Mouse (Mus musculus) midbrain, embryonic 16.5 days (tissue): ENCODE measurements around the gene Stap2. TPM values are rescaled to one million over a fixed set of nuclear protein-coding genes. Genes with fewer than 3 reads are reported as not detected.
A peak's percentile ranks its signal among the peaks of the same experiment; 100 is the strongest.

Source experiments
- ATAC-seq: fragments of 200-750 bp; cut with Nextera tagmentation; 2 replicates; pipeline ENCODE4 v1.8.0; 2017; ENCODE audit warnings: moderate TSS enrichment
- H3K27ac ChIP-seq: fragments of 300-500 bp; sonication (generic); 2 replicates; pipeline ENCODE4 v1.5.1; 2014; ENCODE audit warnings: mild to moderate bottlenecking, low read length, mixed read lengths
- H3K27me3 ChIP-seq: fragments of 300-500 bp; sonication (generic); 2 replicates; pipeline ENCODE4 v1.6.1; 2014; ENCODE audit warnings: low read depth, low read length, mixed read lengths; ENCODE audit not compliant: control insufficient read depth, insufficient read depth
- H3K36me3 ChIP-seq: fragments of 300-500 bp; sonication (generic); 2 replicates; pipeline ENCODE4 v1.6.1; 2014; ENCODE audit warnings: mild to moderate bottlenecking, low read length, moderate library complexity, mixed read lengths; ENCODE audit not compliant: control insufficient read depth, insufficient read depth
- H3K4me1 ChIP-seq: fragments of 300-500 bp; sonication (generic); 2 replicates; pipeline ENCODE4 v1.6.1; 2014; ENCODE audit warnings: mild to moderate bottlenecking, low read length, mixed read lengths; ENCODE audit not compliant: control insufficient read depth, insufficient read depth
- H3K4me2 ChIP-seq: fragments of 300-500 bp; sonication (generic); 2 replicates; pipeline ENCODE4 v1.6.1; 2014; ENCODE audit warnings: mild to moderate bottlenecking, low read length, mixed read lengths
- H3K4me3 ChIP-seq: fragments of 300-500 bp; sonication (generic); 2 replicates; pipeline ENCODE4 v1.5.1; 2014; ENCODE audit warnings: low read depth, mild to moderate bottlenecking, low read length, moderate library complexity, mixed read lengths
- H3K9ac ChIP-seq: fragments of 300-500 bp; sonication (generic); 2 replicates; pipeline ENCODE4 v1.6.1; 2014; ENCODE audit warnings: low read depth, low read length, mixed read lengths
- H3K9me3 ChIP-seq: fragments of 300-500 bp; sonication (generic); replicated peaks from 2 replicates; pipeline ENCODE4 v1.6.1; 2014; ENCODE audit warnings: mild to moderate bottlenecking, low read length, mixed read lengths; ENCODE audit not compliant: control insufficient read depth, poor library complexity, severe bottlenecking
- WGBS: fragments of 180-500 bp; shearing (Covaris S2); extraction: QIAGEN DNeasy Blood & Tissue Kit; methylation state at CpG from one replicate; pipeline ENCODE4 v1.1.7; 2014; 5-methylcytosine and 5-hydroxymethylcytosine counted together
- polyA plus RNA-seq: library from polyadenylated mRNA; unstranded; fragments of >200 nt; fragmentation: Nextera tagmentation; extraction: Ambion mirVana; gene quantifications from 2 replicates; pipeline ENCODE4 v1.2.1, GENCODE M21; 2015

The Stap2 gene
- polyA plus RNA-seq, 1 experiment from 2014 or later: 7.6 TPM

DNA sequence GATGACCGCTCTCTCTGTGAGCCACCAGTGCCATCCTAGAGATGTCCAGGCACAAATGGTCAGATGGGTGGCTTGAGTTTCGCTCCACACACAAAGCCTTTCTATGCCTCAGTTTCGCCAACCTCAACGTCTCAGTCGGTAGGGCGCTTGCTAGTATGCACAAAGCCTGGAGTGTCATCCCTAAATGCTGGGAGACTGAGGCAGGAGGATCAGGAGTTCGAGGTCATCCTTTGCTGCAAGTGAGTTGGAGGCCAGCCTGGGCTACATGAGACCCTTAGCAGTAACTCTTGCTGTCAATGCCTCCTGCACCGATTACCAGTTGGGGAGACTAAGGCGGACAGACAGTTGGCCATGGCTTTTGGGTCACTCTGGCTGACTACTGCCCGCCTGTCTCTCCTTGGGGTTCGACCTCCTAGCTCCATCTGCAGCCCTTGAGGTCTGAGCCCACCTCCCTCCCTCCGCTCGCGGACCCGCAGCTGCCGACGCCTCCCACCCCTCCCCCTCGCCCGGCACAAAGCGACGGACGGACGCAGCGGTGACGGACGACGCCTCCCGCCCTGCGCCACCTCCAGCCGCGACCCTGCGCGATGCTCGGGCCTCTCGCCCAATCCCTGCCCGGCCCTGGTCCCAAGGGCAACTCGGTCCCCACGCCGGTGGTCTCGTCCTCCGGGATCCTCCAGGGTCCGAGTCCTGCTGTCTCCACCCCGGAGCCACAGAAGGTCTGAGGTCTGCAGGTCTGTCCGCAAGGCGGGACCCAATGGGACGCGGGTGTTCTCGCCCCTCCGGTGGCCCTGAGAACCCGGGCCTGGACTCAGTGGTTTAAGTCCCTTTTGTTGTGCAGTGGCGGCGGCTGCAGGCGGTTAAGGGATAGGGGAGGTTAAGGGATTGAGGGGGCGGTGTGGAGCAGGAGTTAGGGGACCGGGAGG, 35.2 kb downstream of the Stap2 start, which contains the start of gene Shd:
Gene Shd (plus strand): TSS at position 502 of the 926 bp plus-strand sequence.
- Histone ChIP-seq H3K9me3 (no peaks in the 10 kb centered on the region), H3K4me1 (peaks cover 36% of the 10 kb centered on the region)
- ATAC-seq: peak; percentile 50

DNA sequence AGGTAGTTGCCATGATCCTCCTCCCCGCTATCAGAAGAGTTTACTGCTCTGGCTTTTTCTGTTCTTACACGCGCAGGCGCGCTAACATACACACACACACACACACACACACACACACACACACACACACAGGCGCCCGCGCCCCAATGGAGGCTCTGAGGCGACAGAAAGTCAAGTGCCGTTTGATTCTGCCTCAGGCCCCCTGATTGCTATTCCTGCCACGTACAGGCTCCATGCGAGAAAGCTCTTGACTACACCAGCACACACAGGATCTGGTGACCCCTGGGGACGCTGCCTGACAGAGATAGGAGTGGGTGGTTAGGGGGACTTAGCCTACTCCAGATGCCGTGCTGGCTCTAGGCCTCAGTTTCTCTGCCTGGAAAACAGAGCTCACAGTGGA, 35.8 kb downstream of the Stap2 start:
- H3K4me1 ChIP-seq: peaks cover 36% of the 10 kb centered on the region
- 8% methylated on average over 14 of the region's 14 CpGs for WGBS

More for the DNA sequence above, 35.2 kb downstream of the Stap2 start, which contains the start of gene Shd:
- H3K27ac ChIP-seq: peak within 1 kb of the TSS; percentile 87
- peak within 1 kb of the TSS; percentile 94 for H3K9ac ChIP-seq
- H3K4me3 ChIP-seq: peak within 1 kb of the TSS; percentile 77
- peak within 1 kb of the TSS; percentile 97 for H3K4me2 ChIP-seq
- no peaks in the 10 kb centered on the region for H3K27me3 ChIP-seq
- peaks cover 15% of the 10 kb centered on the region for H3K36me3 ChIP-seq
- WGBS: 7% methylated on average over 42 of the region's 55 CpGs

DNA sequence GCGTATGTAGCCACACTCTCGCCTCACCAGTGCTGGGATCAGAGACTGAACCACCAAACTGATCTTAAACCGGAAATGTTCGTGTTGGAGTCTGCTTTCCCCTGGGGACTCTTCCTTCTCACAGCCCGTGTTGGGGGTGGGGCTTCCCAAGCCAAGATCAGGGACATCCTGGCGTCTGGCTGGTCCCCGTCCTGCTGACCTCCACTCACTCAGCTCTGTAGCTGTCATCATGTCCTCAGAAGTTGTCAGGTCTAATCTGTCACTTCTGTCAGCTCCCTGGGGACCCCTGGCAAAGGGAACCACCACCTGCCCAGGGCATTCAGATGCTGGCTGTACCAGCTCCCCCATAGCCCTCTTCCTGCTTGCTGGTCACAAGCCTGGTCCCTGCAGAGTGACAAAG, 37.2 kb downstream of the Stap2 start:
- H3K9me3 ChIP-seq: no peaks in the 10 kb centered on the region
- H3K4me3 ChIP-seq: no peak overlapping the region
- H3K27me3 ChIP-seq: no peaks in the 10 kb centered on the region
- 58% methylated on average over 7 of the region's 7 CpGs for WGBS
- H3K27ac ChIP-seq: peak overlapping the region; percentile 87; the same call in 1 of the 2 replicates
- ATAC-seq: no peak
- no peak overlapping the region for H3K9ac ChIP-seq
- peaks cover 36% of the 10 kb centered on the region for H3K4me1 ChIP-seq
- peaks cover 9% of the 10 kb centered on the region; the same call in 1 of the 2 replicates for H3K36me3 ChIP-seq
- no peak overlapping the region for H3K4me2 ChIP-seq

More for the DNA sequence above, 35.8 kb downstream of the Stap2 start:
- Histone ChIP-seq H3K27ac (peak overlapping the region; percentile 87), H3K36me3 (peaks cover 17% of the 10 kb centered on the region), H3K9me3 (no peaks in the 10 kb centered on the region), H3K27me3 (no peaks in the 10 kb centered on the region), H3K9ac (peak overlapping the region; percentile 94), H3K4me3 (peak overlapping the region; percentile 77), H3K4me2 (peak overlapping the region; percentile 97)
- peak; percentile 75 for ATAC-seq

DNA sequence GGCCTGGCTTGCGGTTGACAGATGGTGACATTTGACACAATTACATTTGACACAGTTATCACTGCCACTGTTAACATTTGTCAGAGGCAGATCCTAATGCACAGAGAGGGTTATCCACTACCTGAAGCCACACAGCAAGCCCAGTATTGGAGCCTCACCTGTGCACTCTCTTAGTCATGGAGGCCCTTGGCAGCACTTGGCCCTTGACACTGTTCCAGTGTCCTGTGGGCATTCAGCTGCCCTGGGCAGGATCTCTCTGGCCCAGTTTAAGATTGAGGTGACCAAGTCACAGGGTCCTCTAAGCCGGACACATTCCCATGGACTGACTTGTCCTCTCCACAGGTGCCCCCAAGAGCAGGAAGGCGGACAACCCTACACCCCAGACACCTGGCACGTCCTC, 38.2 kb downstream of the Stap2 start:
- WGBS: 97% methylated on average over 4 of the region's 4 CpGs
- Histone ChIP-seq H3K9ac (no peak overlapping the region), H3K4me2 (no peak overlapping the region), H3K36me3 (peaks cover 7% of the 10 kb centered on the region; the same call in 1 of the 2 replicates), H3K27ac (no peak overlapping the region), H3K4me1 (peaks cover 31% of the 10 kb centered on the region), H3K4me3 (no peak overlapping the region), H3K27me3 (no peaks in the 10 kb centered on the region), H3K9me3 (no peaks in the 10 kb centered on the region)
- ATAC-seq: no peak

DNA sequence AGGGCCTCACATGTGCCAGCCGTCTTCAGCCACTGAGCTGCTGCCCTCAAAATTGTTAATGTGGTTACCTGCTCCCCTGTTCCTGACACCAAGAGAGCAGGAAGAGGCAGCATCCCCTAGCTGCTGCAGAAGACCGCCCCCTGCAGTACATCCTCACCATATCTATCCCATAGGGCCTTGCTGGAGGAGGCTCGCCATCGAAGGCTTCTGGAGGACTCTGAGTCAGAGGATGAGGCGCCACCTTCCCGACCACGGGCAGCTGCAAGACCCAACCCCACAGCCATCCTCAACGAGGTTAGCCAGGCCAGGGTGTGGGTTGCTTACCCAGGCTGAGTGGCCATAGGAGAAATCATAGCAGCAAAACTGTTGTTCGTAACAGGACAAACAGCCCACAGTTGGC, 40.4 kb downstream of the Stap2 start:
- H3K9me3 ChIP-seq: no peaks in the 10 kb centered on the region
- no peak overlapping the region for H3K27ac ChIP-seq
- no peak for ATAC-seq
- 83% methylated on average over 9 of the region's 9 CpGs for WGBS
- H3K4me2 ChIP-seq: no peak overlapping the region
- peaks cover 16% of the 10 kb centered on the region for H3K4me1 ChIP-seq
- H3K9ac ChIP-seq: no peak overlapping the region
- H3K27me3 ChIP-seq: no peaks in the 10 kb centered on the region
- no peak overlapping the region for H3K4me3 ChIP-seq
- peaks cover 10% of the 10 kb centered on the region; the same call in 1 of the 2 replicates for H3K36me3 ChIP-seq

DNA sequence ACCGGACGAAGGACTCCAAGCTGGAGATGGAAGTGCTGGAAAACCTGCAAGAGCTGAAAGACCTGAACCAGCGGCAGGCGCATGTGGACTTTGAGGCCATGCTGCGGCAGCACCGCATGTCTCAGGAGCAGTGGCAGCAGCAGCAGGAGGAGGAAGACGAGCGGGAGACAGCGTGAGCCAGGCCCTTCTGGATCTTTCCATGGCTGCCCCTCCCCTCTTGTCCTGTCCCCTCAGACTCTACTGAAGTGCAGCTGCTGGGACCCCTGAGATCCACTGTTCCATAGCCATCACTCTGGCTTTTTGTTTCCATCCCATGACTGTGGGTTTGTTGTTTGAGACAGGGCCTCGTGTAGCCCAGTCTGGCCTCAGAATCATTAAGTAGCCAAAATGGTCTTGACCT, 40.9 kb downstream of the Stap2 start:
- Histone ChIP-seq H3K9ac (no peak overlapping the region), H3K27me3 (no peaks in the 10 kb centered on the region), H3K9me3 (no peaks in the 10 kb centered on the region), H3K27ac (no peak overlapping the region), H3K4me3 (no peak overlapping the region), H3K4me2 (no peak overlapping the region), H3K4me1 (peaks cover 14% of the 10 kb centered on the region), H3K36me3 (peaks cover 10% of the 10 kb centered on the region; the same call in 1 of the 2 replicates)
- no peak for ATAC-seq
- WGBS: 93% methylated on average over 10 of the region's 10 CpGs

DNA sequence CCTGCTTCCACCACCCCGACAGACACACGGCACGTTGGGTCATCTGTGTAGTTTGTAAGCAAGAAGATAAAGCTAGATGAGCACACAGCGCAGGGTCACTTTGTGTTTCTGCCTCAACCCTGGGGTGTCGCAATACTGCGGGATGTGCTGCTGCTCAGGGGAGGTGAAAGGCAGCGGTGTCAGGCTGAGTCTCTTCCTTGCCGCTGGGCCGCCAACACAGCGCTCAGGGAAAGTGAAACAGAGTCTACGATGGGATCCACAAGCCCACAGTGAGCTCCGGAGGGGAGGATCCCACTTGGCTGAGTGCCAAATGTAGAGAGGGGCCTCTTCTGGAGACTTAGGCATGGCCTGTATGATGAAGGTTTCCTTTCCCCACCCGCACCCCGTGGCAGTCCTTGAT, 42.2 kb downstream of the Stap2 start:
- no peaks in the 10 kb centered on the region for H3K9me3 ChIP-seq
- H3K4me1 ChIP-seq: peaks cover 10% of the 10 kb centered on the region
- H3K36me3 ChIP-seq: peaks cover 10% of the 10 kb centered on the region; the same call in 1 of the 2 replicates
- H3K27ac ChIP-seq: no peak overlapping the region
- H3K4me3 ChIP-seq: no peak overlapping the region
- no peak for ATAC-seq
- WGBS: 78% methylated on average over 14 of the region's 14 CpGs
- no peaks in the 10 kb centered on the region for H3K27me3 ChIP-seq
- H3K9ac ChIP-seq: no peak overlapping the region
- H3K4me2 ChIP-seq: no peak overlapping the region

DNA sequence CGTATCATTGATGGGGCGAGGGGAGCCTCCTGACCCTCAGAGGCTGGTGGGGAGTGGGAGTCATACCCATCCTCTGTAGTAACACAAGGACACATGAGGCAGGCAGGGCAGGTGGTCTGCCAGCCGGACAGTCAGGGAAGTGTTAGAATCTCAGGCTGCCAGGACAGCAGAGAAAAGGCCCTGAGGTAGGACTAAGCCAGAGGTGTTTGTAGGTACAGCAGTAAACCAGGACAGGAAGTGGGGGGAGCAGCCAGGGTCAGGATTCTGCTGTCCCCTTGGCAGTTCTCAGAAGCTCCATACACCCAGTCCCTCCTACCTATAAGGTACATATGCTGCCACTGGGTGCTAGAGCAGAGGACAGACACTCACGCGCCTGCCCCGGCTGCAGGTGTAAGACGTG, 43.8 kb downstream of the Stap2 start:
- 97% methylated on average over 7 of the region's 7 CpGs for WGBS
- ATAC-seq: no peak
- no peaks in the 10 kb centered on the region for H3K27me3 ChIP-seq
- no peaks in the 10 kb centered on the region for H3K9me3 ChIP-seq
- peaks cover 6% of the 10 kb centered on the region; the same call in 1 of the 2 replicates for H3K36me3 ChIP-seq
- no peak overlapping the region for H3K27ac ChIP-seq
- H3K4me1 ChIP-seq: peaks cover 22% of the 10 kb centered on the region
- no peak overlapping the region for H3K4me2 ChIP-seq
- no peak overlapping the region for H3K9ac ChIP-seq
- H3K4me3 ChIP-seq: no peak overlapping the region

DNA sequence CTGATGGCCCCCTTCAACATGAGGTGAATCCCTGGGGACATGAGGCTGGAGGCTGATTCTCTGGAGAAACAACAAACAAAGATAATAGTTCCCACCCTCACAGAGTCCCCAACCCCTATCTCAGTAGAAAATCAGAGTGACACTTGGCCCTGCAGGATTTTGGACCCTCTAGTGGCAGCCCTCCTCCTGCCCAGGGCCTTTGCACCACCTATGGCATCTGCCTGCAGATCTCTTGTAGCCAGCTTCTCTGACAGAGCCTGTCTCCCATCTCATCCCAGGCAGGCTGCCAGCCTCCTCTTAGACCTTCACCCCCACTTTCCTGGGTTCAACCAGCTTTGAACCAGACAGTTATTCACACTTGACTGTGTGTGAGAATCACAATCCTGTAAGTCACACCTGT, 44.6 kb downstream of the Stap2 start:
- no peaks in the 10 kb centered on the region for H3K9me3 ChIP-seq
- peaks cover 6% of the 10 kb centered on the region; the same call in 1 of the 2 replicates for H3K36me3 ChIP-seq
- no peak overlapping the region for H3K4me3 ChIP-seq
- H3K9ac ChIP-seq: no peak overlapping the region
- no peak overlapping the region for H3K4me2 ChIP-seq
- no peak overlapping the region for H3K27ac ChIP-seq
- no peak for ATAC-seq
- H3K27me3 ChIP-seq: no peaks in the 10 kb centered on the region
- peaks cover 26% of the 10 kb centered on the region for H3K4me1 ChIP-seq
